Mouse (Mus musculus): ENCODE data around the gene Ugt1a6b. TPM values are rescaled to one million over a fixed set of nuclear protein-coding genes. Genes with fewer than 3 reads are reported as not detected.

Ugt1a6b gene
- polyA plus RNA-seq, 1 experiment = 0.29 TPM

GRCm38 (mm10) chr1:88226670-88227379 is 123.8 kb downstream of the Ugt1a6b start, which contains the start of gene Mroh2a:
Gene Mroh2a, plus strand, starts transcription at chr1:88226986.
- H3K27ac ChIP-seq (ENCODE audit: insufficient read depth, low read length) = no peak within 1 kb of the TSS
- 48% methylated on average over 5 of the region's 5 CpGs for WGBS
- no peaks in the 10 kb centered on the region for H3K36me3 ChIP-seq (ENCODE audit: control insufficient read depth, insufficient read depth, low read length)
- no peaks in the 10 kb centered on the region for H3K4me1 ChIP-seq (ENCODE audit: control insufficient read depth, insufficient read depth, insufficient read length)
- H3K4me3 ChIP-seq (ENCODE audit: extremely low read depth, insufficient read depth, insufficient read length) = no peak within 1 kb of the TSS
- DNase-seq (ENCODE audit: low read depth in 1 of 2, low spot score in 2 of 2) = no peak
- no peak for TF ChIP-seq POLR2A (IDR thresholded peaks at IDR 0.05; ENCODE audit: low read depth, low read length)
- TF ChIP-seq CTCF (IDR thresholded peaks at IDR 0.05; ENCODE audit: extremely low read depth, insufficient read depth, insufficient read length, insufficient replicate concordance) = no peak
- no peaks in the 10 kb centered on the region for H3K27me3 ChIP-seq (ENCODE audit: control insufficient read depth, insufficient read depth, low read length)

GRCm38 (mm10) chr1:88227482-88227881 is 124.4 kb downstream of the Ugt1a6b start:
- Histone ChIP-seq H3K27me3 (ENCODE audit: control insufficient read depth, insufficient read depth, low read length) (no peaks in the 10 kb centered on the region), H3K4me1 (ENCODE audit: control insufficient read depth, insufficient read depth, insufficient read length) (no peaks in the 10 kb centered on the region), H3K36me3 (ENCODE audit: control insufficient read depth, insufficient read depth, low read length) (no peaks in the 10 kb centered on the region), H3K4me3 (ENCODE audit: extremely low read depth, insufficient read depth, insufficient read length) (no peak overlapping the region), H3K27ac (ENCODE audit: insufficient read depth, low read length) (no peak overlapping the region)
- no peak for DNase-seq (ENCODE audit: low read depth in 1 of 2, low spot score in 2 of 2)
- 60% methylated on average over 2 of the region's 2 CpGs for WGBS
- TF ChIP-seq POLR2A (IDR thresholded peaks at IDR 0.05; ENCODE audit: low read depth, low read length) (no peak), CTCF (IDR thresholded peaks at IDR 0.05; ENCODE audit: extremely low read depth, insufficient read depth, insufficient read length, insufficient replicate concordance) (no peak)

GRCm38 (mm10) chr1:88228121-88228520 is 125.1 kb downstream of the Ugt1a6b start:
- DNase-seq (ENCODE audit: low read depth in 1 of 2, low spot score in 2 of 2) = no peak
- no peak overlapping the region for H3K27ac ChIP-seq (ENCODE audit: insufficient read depth, low read length)
- H3K4me3 ChIP-seq (ENCODE audit: extremely low read depth, insufficient read depth, insufficient read length) = no peak overlapping the region
- H3K36me3 ChIP-seq (ENCODE audit: control insufficient read depth, insufficient read depth, low read length) = no peaks in the 10 kb centered on the region
- TF ChIP-seq CTCF (IDR thresholded peaks at IDR 0.05; ENCODE audit: extremely low read depth, insufficient read depth, insufficient read length, insufficient replicate concordance) (no peak), POLR2A (IDR thresholded peaks at IDR 0.05; ENCODE audit: low read depth, low read length) (no peak)
- H3K27me3 ChIP-seq (ENCODE audit: control insufficient read depth, insufficient read depth, low read length) = no peaks in the 10 kb centered on the region
- WGBS = 71% methylated on average over 7 of the region's 7 CpGs
- H3K4me1 ChIP-seq (ENCODE audit: control insufficient read depth, insufficient read depth, insufficient read length) = no peaks in the 10 kb centered on the region

GRCm38 (mm10) chr1:88229566-88229965 is 126.5 kb downstream of the Ugt1a6b start:
- DNase-seq (ENCODE audit: low read depth in 1 of 2, low spot score in 2 of 2) = no peak
- no peak overlapping the region for H3K4me3 ChIP-seq (ENCODE audit: extremely low read depth, insufficient read depth, insufficient read length)
- TF ChIP-seq CTCF (IDR thresholded peaks at IDR 0.05; ENCODE audit: extremely low read depth, insufficient read depth, insufficient read length, insufficient replicate concordance) (no peak), POLR2A (IDR thresholded peaks at IDR 0.05; ENCODE audit: low read depth, low read length) (no peak)
- 79% methylated on average over 3 of the region's 3 CpGs for WGBS
- no peaks in the 10 kb centered on the region for H3K36me3 ChIP-seq (ENCODE audit: control insufficient read depth, insufficient read depth, low read length)
- H3K27me3 ChIP-seq (ENCODE audit: control insufficient read depth, insufficient read depth, low read length) = no peaks in the 10 kb centered on the region
- H3K27ac ChIP-seq (ENCODE audit: insufficient read depth, low read length) = no peak overlapping the region
- H3K4me1 ChIP-seq (ENCODE audit: control insufficient read depth, insufficient read depth, insufficient read length) = no peaks in the 10 kb centered on the region

GRCm38 (mm10) chr1:88229986-88230385 is 126.9 kb downstream of the Ugt1a6b start:
- no peak for TF ChIP-seq POLR2A (IDR thresholded peaks at IDR 0.05; ENCODE audit: low read depth, low read length)
- TF ChIP-seq CTCF (IDR thresholded peaks at IDR 0.05; ENCODE audit: extremely low read depth, insufficient read depth, insufficient read length, insufficient replicate concordance) = no peak
- H3K4me3 ChIP-seq (ENCODE audit: extremely low read depth, insufficient read depth, insufficient read length) = no peak overlapping the region
- WGBS = 85% methylated on average over 5 of the region's 5 CpGs
- H3K27me3 ChIP-seq (ENCODE audit: control insufficient read depth, insufficient read depth, low read length) = no peaks in the 10 kb centered on the region
- no peaks in the 10 kb centered on the region for H3K36me3 ChIP-seq (ENCODE audit: control insufficient read depth, insufficient read depth, low read length)
- DNase-seq (ENCODE audit: low read depth in 1 of 2, low spot score in 2 of 2) = no peak
- no peak overlapping the region for H3K27ac ChIP-seq (ENCODE audit: insufficient read depth, low read length)
- H3K4me1 ChIP-seq (ENCODE audit: control insufficient read depth, insufficient read depth, insufficient read length) = no peaks in the 10 kb centered on the region

GRCm38 (mm10) chr1:88230421-88230820 is 127.4 kb downstream of the Ugt1a6b start:
- H3K4me1 ChIP-seq (ENCODE audit: control insufficient read depth, insufficient read depth, insufficient read length) = no peaks in the 10 kb centered on the region
- no peak overlapping the region for H3K4me3 ChIP-seq (ENCODE audit: extremely low read depth, insufficient read depth, insufficient read length)
- WGBS = 72% methylated on average over 7 of the region's 7 CpGs
- H3K27ac ChIP-seq (ENCODE audit: insufficient read depth, low read length) = no peak overlapping the region
- no peak for TF ChIP-seq CTCF (IDR thresholded peaks at IDR 0.05; ENCODE audit: extremely low read depth, insufficient read depth, insufficient read length, insufficient replicate concordance)
- no peak for TF ChIP-seq POLR2A (IDR thresholded peaks at IDR 0.05; ENCODE audit: low read depth, low read length)
- no peaks in the 10 kb centered on the region for H3K36me3 ChIP-seq (ENCODE audit: control insufficient read depth, insufficient read depth, low read length)
- H3K27me3 ChIP-seq (ENCODE audit: control insufficient read depth, insufficient read depth, low read length) = no peaks in the 10 kb centered on the region
- no peak for DNase-seq (ENCODE audit: low read depth in 1 of 2, low spot score in 2 of 2)

All from spleen, adult 2 months (tissue).